Mouse (Mus musculus) heart, adult 2 months (tissue): ENCODE measurements at regions not wholly inside any gene's neighbourhood (a gene's known extent, or its start where the extent isn't known, plus 50 kb on each side); places are given as distances from the start of the nearest gene placed in this dataset.

Source experiments
- DNase-seq, 2 experiments: peaks; one replicate each; pipeline ENCODE4 v3.0.0; 2021
- H3K27ac ChIP-seq: fragments of 200-600 bp; 2 replicates; pipeline ENCODE4 v1.8.1; 2022
- H3K27me3 ChIP-seq: fragments of 200-500 bp; 2 replicates; pipeline ENCODE4 v1.6.1; 2012; ENCODE audit warnings: mild to moderate bottlenecking, low read length, inconsistent platforms, mixed read lengths; ENCODE audit not compliant: control insufficient read depth, insufficient read depth
- H3K36me3 ChIP-seq: fragments of 200-500 bp; 2 replicates; pipeline ENCODE4 v1.6.1; 2012; ENCODE audit warnings: low read length, inconsistent platforms; ENCODE audit not compliant: control insufficient read depth, insufficient read depth
- H3K4me1 ChIP-seq: fragments of 200-500 bp; 2 replicates; pipeline ENCODE4 v1.6.1; 2011; ENCODE audit warnings: low read length; ENCODE audit not compliant: control insufficient read depth, insufficient read depth
- H3K4me3 ChIP-seq: fragments of 200-600 bp; 2 replicates; pipeline ENCODE4 v1.8.1; 2022
- H3K79me2 ChIP-seq: fragments of 200-500 bp; replicated peaks from 2 replicates; pipeline ENCODE4 v1.6.1; 2012; ENCODE audit warnings: mild to moderate bottlenecking, inconsistent platforms, low read length, moderate library complexity, mixed read lengths; ENCODE audit not compliant: control insufficient read depth, insufficient read depth
- H3K9ac ChIP-seq: fragments of 200-500 bp; 2 replicates; pipeline ENCODE4 v1.6.1; 2012; ENCODE audit warnings: low read depth, mild to moderate bottlenecking, control low read depth, inconsistent platforms, low read length, mixed read lengths
- CTCF ChIP-seq: fragments of 200-600 bp; IDR thresholded peaks from 2 replicates; pipeline ENCODE4 v1.8.1; 2022; ENCODE audit warnings: antibody characterized with exemption, mild to moderate bottlenecking, moderate library complexity
- EP300 ChIP-seq: fragments of 200-500 bp; IDR thresholded peaks from 2 replicates; pipeline ENCODE4 v1.6.1; 2011; ENCODE audit warnings: low read depth, low read length, control low read depth; ENCODE audit not compliant: insufficient read depth
- POLR2A ChIP-seq: fragments of 200-500 bp; IDR thresholded peaks from 2 replicates; pipeline ENCODE4 v1.6.1; 2011; ENCODE audit warnings: mild to moderate bottlenecking, low read depth, low read length, control low read depth; ENCODE audit not compliant: insufficient read depth
- WGBS: fragments of 180-500 bp; shearing (Covaris S2); methylation state at CpG from one replicate; pipeline ENCODE4 v1.1.7; 2018; 5-methylcytosine and 5-hydroxymethylcytosine counted together
- intact Hi-C: fragments of 180-260 bp; cut with DNase I; formaldehyde crosslinking; loops from one replicate; pipeline ENCODE4 v1.15.1; 2025

DNA sequence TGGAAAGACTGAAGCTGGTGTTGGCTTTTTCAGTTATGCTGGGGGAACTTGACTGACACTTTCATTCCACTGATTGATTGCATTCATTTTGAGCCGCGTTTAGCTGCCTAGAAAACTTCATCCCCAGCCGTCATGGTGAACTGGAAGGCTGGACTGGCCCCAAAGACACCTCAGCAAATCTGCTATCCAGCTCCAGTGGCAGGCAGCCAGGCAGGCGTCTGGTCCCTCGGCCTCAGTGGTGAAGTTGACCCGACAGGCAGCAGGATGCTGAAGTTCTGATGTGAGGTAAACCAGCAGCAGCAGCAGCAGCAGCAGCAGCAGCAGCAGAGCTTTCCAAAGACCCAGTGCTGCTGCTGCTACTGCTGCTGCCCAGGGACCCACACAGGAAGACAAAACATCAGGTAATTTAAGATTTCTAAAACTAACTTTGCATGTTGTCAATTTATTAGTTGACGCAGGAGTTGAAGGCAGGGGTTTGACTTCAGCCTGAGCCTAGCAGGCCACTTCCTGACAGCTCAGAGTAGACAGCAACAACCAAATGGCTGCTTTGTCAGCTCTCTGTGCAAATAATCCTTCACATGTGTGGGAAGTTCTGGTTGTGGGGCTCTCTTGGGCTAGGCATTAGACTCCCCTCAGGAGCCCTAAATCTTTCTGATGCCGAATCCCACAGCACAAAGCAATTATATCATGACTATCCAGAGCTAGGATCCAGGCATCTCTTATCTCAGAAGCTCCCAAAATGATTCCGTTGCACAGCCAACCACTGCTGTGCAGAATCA, 200.4 kb upstream of the Nhs start:
- 30% methylated on average over 9 of the region's 9 CpGs for WGBS
- Histone ChIP-seq H3K36me3 (no peaks in the 10 kb centered on the region), H3K9ac (no peak overlapping the region), H3K4me1 (no peaks in the 10 kb centered on the region), H3K79me2 (no peaks in the 10 kb centered on the region), H3K27me3 (no peaks in the 10 kb centered on the region), H3K4me3 (no peak overlapping the region), H3K27ac (no peak overlapping the region)
- intact Hi-C loops, result no loop called here
- TF ChIP-seq POLR2A (no peak), CTCF (no peak), EP300 (no peak)
- peak; percentile 30 to 36 for DNase-seq

DNA sequence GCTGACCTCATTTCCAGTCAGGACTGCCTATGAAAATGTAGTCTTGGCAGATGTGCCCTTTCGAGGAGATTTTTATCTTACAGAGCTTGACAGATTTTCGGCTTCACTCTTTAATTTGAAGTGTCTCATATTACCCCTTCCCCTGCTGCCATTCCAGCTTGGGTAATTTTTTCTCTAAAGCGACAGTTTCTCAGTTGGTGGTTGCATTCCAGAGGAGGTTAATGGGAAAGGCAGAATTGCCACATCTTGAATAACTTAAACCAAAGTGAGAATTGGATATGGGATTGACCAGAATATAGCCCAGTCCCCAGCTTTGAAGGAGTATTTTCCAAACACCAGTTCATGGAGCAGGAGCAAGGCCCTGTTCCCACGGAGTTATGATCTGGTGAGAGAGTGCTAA, 188.8 kb upstream of the Nhs start:
- intact Hi-C loops, result no loop called here
- H3K4me3 ChIP-seq, result no peak overlapping the region
- 54% methylated on average over 4 of the region's 4 CpGs for WGBS
- peaks cover 3% of the 10 kb centered on the region for H3K4me1 ChIP-seq
- no peaks in the 10 kb centered on the region for H3K36me3 ChIP-seq
- no peak for DNase-seq
- no peaks in the 10 kb centered on the region for H3K79me2 ChIP-seq
- no peaks in the 10 kb centered on the region for H3K27me3 ChIP-seq
- TF ChIP-seq POLR2A, result no peak
- no peak for TF ChIP-seq CTCF
- TF ChIP-seq EP300, result no peak
- H3K9ac ChIP-seq, result no peak overlapping the region
- no peak overlapping the region for H3K27ac ChIP-seq

DNA sequence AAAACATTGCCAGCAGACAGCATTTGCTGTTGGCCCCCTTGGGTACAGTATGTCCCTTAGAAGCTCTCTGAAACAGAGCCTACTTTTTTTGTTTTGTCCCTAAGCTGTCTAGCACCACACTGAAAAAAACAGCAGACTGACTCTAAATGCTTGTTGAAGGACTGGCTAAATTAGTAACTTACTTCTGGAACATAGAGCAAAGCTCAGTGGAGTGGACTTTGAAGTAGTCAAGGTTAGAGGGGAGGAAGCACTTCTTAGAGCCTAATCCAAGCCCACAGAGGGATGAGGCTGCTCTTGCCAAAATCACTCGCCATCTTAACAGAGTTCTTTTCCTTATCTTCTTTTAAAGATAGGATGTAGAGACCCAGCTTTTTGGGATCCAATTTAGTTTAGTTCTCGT, 188.4 kb upstream of the Nhs start:
- no peak for DNase-seq
- Histone ChIP-seq H3K4me1 (peaks cover 3% of the 10 kb centered on the region), H3K4me3 (no peak overlapping the region), H3K36me3 (no peaks in the 10 kb centered on the region), H3K79me2 (no peaks in the 10 kb centered on the region), H3K27me3 (no peaks in the 10 kb centered on the region), H3K9ac (no peak overlapping the region), H3K27ac (no peak overlapping the region)
- intact Hi-C loops, result no loop called here
- TF ChIP-seq POLR2A (no peak), EP300 (no peak), CTCF (no peak)
- 31% methylated on average over 2 of the region's 2 CpGs for WGBS

DNA sequence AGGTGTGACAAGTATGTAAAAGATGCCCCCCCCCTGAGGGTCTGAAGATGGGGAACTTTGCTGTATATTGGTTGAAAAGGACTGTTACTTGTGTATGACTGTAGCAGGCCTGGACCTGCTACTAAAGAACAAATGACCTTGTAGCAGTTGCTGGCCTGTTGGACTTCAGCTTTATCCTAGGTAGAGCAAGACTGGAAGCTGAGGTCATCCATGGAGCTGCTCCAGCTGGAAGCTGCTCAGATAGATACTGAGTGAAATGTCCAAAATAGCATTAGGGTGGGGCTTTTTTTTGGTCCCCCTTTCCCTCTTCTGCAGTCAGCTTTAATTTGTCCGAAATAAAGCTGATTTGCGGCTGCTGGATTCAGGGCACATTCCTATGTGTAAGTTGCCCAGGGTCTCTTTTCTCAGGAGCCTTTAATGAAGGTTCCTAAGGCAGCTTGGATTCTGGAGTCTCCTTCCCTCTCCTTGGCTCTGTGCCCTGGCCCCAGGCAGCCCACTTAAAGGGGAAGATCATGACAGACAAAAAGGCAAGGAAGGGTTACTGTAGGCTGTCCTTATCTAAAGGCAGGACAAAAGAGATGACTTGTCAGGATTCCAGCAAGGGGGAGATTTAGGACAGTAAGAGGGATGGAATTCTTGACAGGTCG, 186.1 kb upstream of the Nhs start:
- Histone ChIP-seq H3K4me1 (peaks cover 3% of the 10 kb centered on the region), H3K27ac (peak overlapping the region; percentile 20; the same call in 1 of the 2 replicates)
- peak; percentile 47 to 59 for DNase-seq

DNA sequence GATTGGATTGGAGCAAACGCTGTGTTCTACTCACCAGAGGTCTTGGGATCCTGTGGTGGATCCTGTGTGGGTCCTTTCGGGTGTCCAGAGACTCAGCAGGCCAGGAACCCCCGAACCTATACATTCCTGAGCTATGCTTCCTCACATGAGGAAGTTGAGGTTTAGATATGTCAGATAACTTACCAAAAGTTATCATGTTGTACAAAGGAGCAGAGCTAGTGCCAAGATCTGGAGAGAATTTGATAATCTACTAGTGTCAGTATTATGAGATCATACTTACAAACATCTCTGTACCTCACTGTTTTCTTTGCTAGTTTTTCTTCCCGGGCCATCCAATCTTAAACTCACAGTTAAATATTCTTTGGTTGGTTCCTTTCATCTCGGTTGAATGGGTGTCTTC, 172.6 kb upstream of the Nhs start:
- 66% methylated on average over 5 of the region's 5 CpGs for WGBS
- DNase-seq, result no peak
- Histone ChIP-seq H3K79me2 (no peaks in the 10 kb centered on the region), H3K27ac (no peak overlapping the region), H3K36me3 (no peaks in the 10 kb centered on the region), H3K4me1 (no peaks in the 10 kb centered on the region), H3K4me3 (no peak overlapping the region), H3K9ac (no peak overlapping the region), H3K27me3 (no peaks in the 10 kb centered on the region)
- intact Hi-C loops, result no loop called here
- no peak for TF ChIP-seq CTCF

More for the DNA sequence above, 186.1 kb upstream of the Nhs start:
- TF ChIP-seq CTCF, result no peak
- TF ChIP-seq POLR2A, result no peak
- TF ChIP-seq EP300, result no peak
- H3K36me3 ChIP-seq, result no peaks in the 10 kb centered on the region
- 30% methylated on average over 3 of the region's 3 CpGs for WGBS
- H3K79me2 ChIP-seq, result no peaks in the 10 kb centered on the region
- no peak overlapping the region for H3K9ac ChIP-seq
- no peaks in the 10 kb centered on the region for H3K27me3 ChIP-seq
- no peak overlapping the region for H3K4me3 ChIP-seq
- intact Hi-C loops, result no loop called here

DNA sequence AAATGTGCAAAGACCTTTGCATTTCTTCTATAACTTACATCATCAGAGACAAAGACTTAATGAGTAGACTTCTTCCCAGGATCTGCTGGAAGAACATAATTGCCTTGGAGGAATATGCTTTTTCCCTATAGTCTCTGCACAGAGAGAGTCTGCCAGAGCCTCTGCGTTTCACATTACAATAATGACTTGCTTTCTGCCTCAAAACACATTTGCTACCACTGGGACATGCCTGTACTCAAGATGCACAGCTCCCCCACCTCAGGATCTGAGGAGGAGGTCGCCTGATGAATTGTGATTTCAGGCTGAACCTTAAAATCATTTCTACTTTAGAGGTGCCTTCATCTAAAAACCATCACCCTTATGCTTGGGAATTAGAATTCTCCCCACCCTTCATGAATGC, 148.1 kb upstream of the Nhs start:
- TF ChIP-seq EP300, result no peak
- no peak for TF ChIP-seq CTCF
- no peak for TF ChIP-seq POLR2A
- Histone ChIP-seq H3K27me3 (no peaks in the 10 kb centered on the region), H3K4me1 (no peaks in the 10 kb centered on the region), H3K9ac (no peak overlapping the region), H3K27ac (no peak overlapping the region), H3K79me2 (no peaks in the 10 kb centered on the region), H3K4me3 (no peak overlapping the region), H3K36me3 (no peaks in the 10 kb centered on the region)
- intact Hi-C loops, result no loop called here
- DNase-seq, result no peak
- WGBS, result 62% methylated on average over 2 of the region's 2 CpGs
